Mouse (Mus musculus) brain, embryonic 18.5 days (tissue): ENCODE measurements around the gene Capn7.

Source experiments
- DNase-seq: peaks from one replicate; pipeline ENCODE4 v3.0.0-alpha.2; 2012; ENCODE audit warnings: low read depth, low spot score

The Capn7 gene

GRCm38 (mm10) chr14:31365350-31365749 lies 28.9 kb downstream of the Capn7 start:
- DNase-seq = peak; percentile 14

GRCm38 (mm10) chr14:31367951-31368350 lies 31.5 kb downstream of the Capn7 start:
- no peak for DNase-seq

- DNase-seq = no peak
Observed at GRCm38 (mm10) chr14:31369377-31369776, 32.9 kb downstream of the Capn7 start.

- no peak for DNase-seq
Observed at GRCm38 (mm10) chr14:31374390-31374789, 38.0 kb downstream of the Capn7 start.

GRCm38 (mm10) chr14:31376331-31376730 lies 39.9 kb downstream of the Capn7 start:
- no peak for DNase-seq

GRCm38 (mm10) chr14:31382276-31382675 lies 45.8 kb downstream of the Capn7 start:
- DNase-seq = no peak

- DNase-seq = no peak
Observed at GRCm38 (mm10) chr14:31383470-31384050, 47.1 kb downstream of the Capn7 start.

- DNase-seq = no peak
Observed at GRCm38 (mm10) chr14:31384366-31385323, 48.2 kb downstream of the Capn7 start.

GRCm38 (mm10) chr14:31385406-31385805 lies 49.0 kb downstream of the Capn7 start:
- no peak for DNase-seq

GRCm38 (mm10) chr14:31385977-31386697 lies 49.7 kb downstream of the Capn7 start:
- no peak for DNase-seq

- DNase-seq = no peak
Observed at GRCm38 (mm10) chr14:31387301-31387981, 51.0 kb downstream of the Capn7 start.

- no peak for DNase-seq
Observed at GRCm38 (mm10) chr14:31388086-31388872, 51.8 kb downstream of the Capn7 start.

GRCm38 (mm10) chr14:31389421-31390147 lies 53.1 kb downstream of the Capn7 start:
- DNase-seq = no peak

GRCm38 (mm10) chr14:31392300-31392699 lies 55.9 kb downstream of the Capn7 start:
- DNase-seq = no peak

GRCm38 (mm10) chr14:31392873-31393545 lies 56.6 kb downstream of the Capn7 start:
- DNase-seq = no peak

- no peak for DNase-seq
Observed at GRCm38 (mm10) chr14:31393546-31393890, 57.1 kb downstream of the Capn7 start.

- no peak for DNase-seq
Observed at GRCm38 (mm10) chr14:31393936-31394630, 57.6 kb downstream of the Capn7 start.

GRCm38 (mm10) chr14:31394822-31395532 lies 58.5 kb downstream of the Capn7 start:
- no peak for DNase-seq
